Mouse (Mus musculus) olfactory bulb, adult 2 months (tissue): ENCODE data around the gene Bloc1s1. TPM values are rescaled to one million over a fixed set of nuclear protein-coding genes. Genes with fewer than 3 reads are reported as not detected.

ENCODE experiments used
- H3K27ac ChIP-seq: fragments of 200-500 bp; 2 replicates; pipeline ENCODE4 v1.5.1; 2012; ENCODE audit warnings: low read depth, low read length; ENCODE audit not compliant: insufficient read depth
- H3K4me1 ChIP-seq: fragments of 200-500 bp; 2 replicates; pipeline ENCODE4 v1.6.1; 2012; ENCODE audit warnings: low read length; ENCODE audit not compliant: control insufficient read depth, insufficient read depth
- H3K4me3 ChIP-seq: fragments of 200-500 bp; 2 replicates; pipeline ENCODE4 v1.5.1; 2012; ENCODE audit warnings: mild to moderate bottlenecking, low read depth, low read length, moderate library complexity; ENCODE audit not compliant: insufficient read depth
- CTCF ChIP-seq: fragments of 200-500 bp; IDR thresholded peaks from 2 replicates; pipeline ENCODE4 v1.5.1; 2012; ENCODE audit warnings: low read depth, mild to moderate bottlenecking, low read length, moderate library complexity; ENCODE audit not compliant: insufficient read depth
- POLR2A ChIP-seq: fragments of 200-500 bp; IDR thresholded peaks from 2 replicates; pipeline ENCODE4 v1.6.1; 2012; ENCODE audit warnings: mild to moderate bottlenecking, low read depth, low read length, moderate library complexity; ENCODE audit not compliant: insufficient read depth
- WGBS: fragments of 180-500 bp; shearing (Covaris S2); methylation state at CpG from one replicate; pipeline ENCODE4 v1.1.7; 2018; 5-methylcytosine and 5-hydroxymethylcytosine counted together
- polyA plus RNA-seq: library from polyadenylated mRNA; stranded (reverse); fragments of >200 nt; gene quantifications from 2 replicates; pipeline ENCODE4 v1.2.4, GENCODE M21; 2012; ENCODE audit warnings: low replicate concordance; ENCODE audit not compliant: missing spikeins, insufficient read depth, insufficient read length

Gene Bloc1s1
- polyA plus RNA-seq, 1 experiment, result not detected

DNA sequence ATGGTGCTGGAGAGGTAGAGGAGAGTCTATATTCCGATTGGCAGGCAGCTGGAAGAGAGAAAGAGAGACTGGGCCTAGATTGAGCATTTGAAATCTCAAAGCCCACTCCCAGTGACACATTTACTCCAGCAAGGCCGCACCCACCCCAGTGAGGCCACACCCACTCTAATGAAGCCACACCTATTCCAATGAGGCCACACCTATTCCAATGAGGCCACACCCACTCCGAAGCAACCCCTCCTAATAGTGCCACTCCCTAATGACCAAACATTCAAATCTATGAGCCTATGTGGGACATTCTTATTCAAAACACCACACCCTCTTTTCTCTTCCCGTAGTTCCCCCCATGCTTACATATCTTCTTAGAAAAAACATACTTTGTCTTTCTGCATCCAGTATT is 23.7 kb upstream of the Bloc1s1 start:
- no peak overlapping the region for H3K4me3 ChIP-seq
- TF ChIP-seq POLR2A (no peak), CTCF (no peak)
- 88% methylated on average over 4 of the region's 4 CpGs for WGBS

DNA sequence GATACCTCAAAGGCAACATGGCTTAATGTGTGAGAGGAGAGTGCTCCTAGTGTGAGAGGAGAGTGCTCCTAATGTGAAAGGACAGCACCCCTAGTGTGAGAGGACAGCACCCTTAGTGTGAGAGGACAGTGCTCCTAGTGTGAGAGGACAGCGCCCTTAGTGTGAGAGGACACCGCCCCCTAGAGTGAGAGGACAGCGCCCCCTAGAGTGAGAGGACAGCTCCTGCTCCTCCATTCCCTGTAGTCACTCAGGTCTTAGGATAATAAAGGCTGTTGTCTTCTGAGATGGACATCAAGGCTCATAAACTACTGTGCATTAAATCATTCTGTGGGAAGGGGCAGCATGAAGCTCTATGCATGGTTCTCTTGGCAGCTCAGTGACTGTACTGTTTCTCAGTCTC is 21.8 kb upstream of the Bloc1s1 start:
- 16% methylated on average over 3 of the region's 3 CpGs for WGBS
- H3K27ac ChIP-seq, result no peak overlapping the region
- H3K4me3 ChIP-seq, result no peak overlapping the region
- H3K4me1 ChIP-seq, result no peaks in the 10 kb centered on the region
- TF ChIP-seq CTCF, result no peak
- no peak for TF ChIP-seq POLR2A

More for the DNA sequence above, 23.7 kb upstream of the Bloc1s1 start:
- Histone ChIP-seq H3K4me1 (no peaks in the 10 kb centered on the region), H3K27ac (no peak overlapping the region)

DNA sequence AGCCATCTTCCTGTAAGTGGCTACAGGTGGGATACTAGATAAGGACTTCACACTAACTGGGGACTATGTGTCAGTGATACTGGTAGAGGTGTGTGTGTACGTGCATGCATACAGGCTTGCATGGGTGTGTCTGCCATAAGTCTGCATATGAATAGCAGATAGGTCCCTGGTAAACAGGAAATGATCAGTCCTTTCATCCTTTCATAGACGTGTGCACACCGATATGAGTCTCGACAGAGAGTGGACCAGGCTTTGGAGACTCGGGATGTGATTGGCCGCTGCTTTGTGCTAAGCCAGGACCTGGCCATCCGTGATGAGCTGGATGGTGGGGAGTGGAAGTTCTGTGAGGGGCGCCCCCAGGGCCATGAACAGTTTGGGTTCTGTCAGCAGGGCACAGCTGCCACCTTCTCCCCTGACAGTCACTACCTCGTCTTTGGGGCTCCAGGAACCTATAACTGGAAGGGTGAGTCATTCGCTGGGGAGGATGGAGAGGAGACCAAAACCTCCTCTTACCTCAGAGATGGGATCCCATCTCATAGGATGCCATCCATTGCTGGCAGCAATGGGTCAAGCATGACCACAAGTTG is 16.7 kb upstream of the Bloc1s1 start:
- WGBS, result 84% methylated on average over 10 of the region's 10 CpGs

DNA sequence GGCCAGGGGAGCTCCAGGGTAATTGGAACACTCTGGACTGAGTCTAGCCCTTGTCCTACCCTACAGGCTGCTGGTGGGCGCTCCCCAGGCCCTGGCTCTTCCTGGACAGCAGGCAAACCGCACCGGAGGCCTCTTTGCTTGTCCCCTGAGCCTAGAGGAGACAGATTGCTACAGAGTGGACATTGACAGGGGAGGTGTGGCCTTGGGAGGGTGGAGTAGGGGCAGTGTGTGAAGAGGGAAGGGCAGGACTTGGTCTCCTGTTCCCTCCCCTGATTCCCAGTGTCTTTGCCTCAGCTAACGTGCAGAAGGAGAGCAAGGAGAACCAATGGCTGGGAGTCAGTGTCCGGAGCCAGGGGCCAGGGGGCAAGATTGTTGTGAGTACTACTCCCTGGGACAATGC is 15.1 kb upstream of the Bloc1s1 start:
- peaks cover 7% of the 10 kb centered on the region for H3K4me1 ChIP-seq
- no peak overlapping the region for H3K27ac ChIP-seq
- TF ChIP-seq POLR2A, result no peak
- TF ChIP-seq CTCF, result no peak
- no peak overlapping the region for H3K4me3 ChIP-seq
- WGBS, result 84% methylated on average over 5 of the region's 5 CpGs

More for the DNA sequence above, 16.7 kb upstream of the Bloc1s1 start:
- no peak overlapping the region for H3K4me3 ChIP-seq
- no peaks in the 10 kb centered on the region for H3K4me1 ChIP-seq
- TF ChIP-seq POLR2A, result no peak
- no peak for TF ChIP-seq CTCF
- no peak overlapping the region for H3K27ac ChIP-seq

DNA sequence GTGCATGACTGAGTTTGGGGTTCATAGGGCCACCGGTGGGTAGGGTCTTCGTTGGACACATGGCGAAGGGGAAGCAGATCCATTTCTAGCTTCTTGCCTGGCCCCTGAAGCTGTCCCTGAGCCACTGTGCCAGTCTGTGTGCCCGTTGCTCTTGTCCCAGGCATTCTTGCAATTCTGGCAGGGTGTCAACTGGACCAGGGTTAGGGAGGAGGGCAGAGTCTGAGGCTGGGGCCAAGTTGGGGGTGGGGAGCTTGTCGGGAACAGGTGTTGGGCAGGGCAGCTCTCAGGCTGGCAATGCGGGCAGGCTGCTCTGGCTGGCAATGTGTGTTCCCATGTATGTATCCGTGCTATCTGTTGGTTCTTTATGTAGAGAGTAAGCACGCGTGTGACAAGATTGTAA is 14.6 kb upstream of the Bloc1s1 start:
- no peak overlapping the region for H3K4me3 ChIP-seq
- 69% methylated on average over 9 of the region's 9 CpGs for WGBS
- no peak for TF ChIP-seq CTCF
- no peak for TF ChIP-seq POLR2A
- peaks cover 10% of the 10 kb centered on the region for H3K4me1 ChIP-seq
- H3K27ac ChIP-seq, result no peak overlapping the region

DNA sequence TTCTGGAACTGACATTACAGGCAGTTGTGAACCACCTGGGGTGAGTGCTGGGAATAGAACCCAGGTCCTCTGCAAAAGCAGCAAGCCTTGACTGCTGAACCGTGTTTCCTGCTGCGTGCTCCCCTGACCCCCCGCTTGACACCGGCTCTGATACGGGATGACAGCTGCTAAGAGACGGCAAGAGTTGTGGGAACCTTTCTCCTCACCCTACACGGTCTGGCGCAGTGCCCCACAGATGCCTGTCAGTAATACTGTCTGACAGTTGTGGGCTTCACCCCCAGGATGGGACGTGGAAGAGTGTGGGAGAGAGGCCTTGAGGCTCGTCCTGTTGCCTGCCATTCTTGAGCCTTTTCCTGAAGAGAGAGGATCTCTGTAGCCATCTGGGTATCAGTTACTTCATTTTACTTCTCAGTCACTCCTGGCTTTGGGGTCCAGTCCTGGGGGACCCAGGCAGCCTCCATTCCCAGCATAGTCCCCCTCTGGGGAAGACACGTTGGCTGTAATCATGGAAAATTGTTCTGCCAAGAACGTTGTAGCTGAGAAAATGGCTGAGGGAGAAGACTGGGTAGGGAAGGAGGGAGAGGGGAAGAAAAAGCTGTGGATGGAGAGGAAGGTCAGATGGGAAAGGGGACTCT is 14.0 kb upstream of the Bloc1s1 start:
- no peak overlapping the region for H3K4me3 ChIP-seq
- H3K27ac ChIP-seq, result no peak overlapping the region
- TF ChIP-seq POLR2A (no peak), CTCF (no peak)
- WGBS, result 80% methylated on average over 12 of the region's 12 CpGs
- H3K4me1 ChIP-seq, result peaks cover 10% of the 10 kb centered on the region

DNA sequence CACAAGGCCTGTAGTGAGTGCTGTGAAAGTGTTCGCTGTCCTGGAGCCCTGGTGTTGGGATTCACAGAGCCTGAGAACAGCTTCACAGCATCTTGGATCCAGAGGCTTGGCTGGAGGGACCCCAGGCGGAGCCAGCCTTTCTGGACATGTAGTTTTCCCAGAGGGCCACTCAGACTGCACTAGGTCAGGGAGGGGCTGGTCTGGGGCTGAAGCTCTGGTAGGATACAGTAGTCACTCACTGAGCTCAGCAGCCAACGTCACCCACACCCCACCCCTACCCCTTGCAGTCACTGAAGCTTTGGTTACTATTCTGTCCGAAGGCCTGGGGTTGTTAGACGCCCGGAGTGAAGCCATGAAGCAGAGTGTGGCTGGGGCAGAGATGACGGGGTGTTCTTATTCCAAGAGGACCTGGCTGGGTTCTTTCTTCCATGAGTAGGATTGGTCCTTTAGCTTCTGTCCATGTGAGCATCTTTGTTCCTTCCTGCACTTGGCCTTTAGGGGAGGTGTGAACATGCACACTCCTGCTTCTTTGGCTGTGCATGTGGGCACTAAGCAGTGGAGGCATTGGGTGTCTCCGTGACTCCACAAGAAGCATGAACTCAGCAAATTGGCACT is 12.1 kb upstream of the Bloc1s1 start:
- Histone ChIP-seq H3K4me1 (peaks cover 12% of the 10 kb centered on the region), H3K27ac (no peak overlapping the region), H3K4me3 (peak overlapping the region; percentile 2; the same call in 1 of the 2 replicates)
- TF ChIP-seq POLR2A (no peak), CTCF (no peak)
- 71% methylated on average over 8 of the region's 8 CpGs for WGBS

DNA sequence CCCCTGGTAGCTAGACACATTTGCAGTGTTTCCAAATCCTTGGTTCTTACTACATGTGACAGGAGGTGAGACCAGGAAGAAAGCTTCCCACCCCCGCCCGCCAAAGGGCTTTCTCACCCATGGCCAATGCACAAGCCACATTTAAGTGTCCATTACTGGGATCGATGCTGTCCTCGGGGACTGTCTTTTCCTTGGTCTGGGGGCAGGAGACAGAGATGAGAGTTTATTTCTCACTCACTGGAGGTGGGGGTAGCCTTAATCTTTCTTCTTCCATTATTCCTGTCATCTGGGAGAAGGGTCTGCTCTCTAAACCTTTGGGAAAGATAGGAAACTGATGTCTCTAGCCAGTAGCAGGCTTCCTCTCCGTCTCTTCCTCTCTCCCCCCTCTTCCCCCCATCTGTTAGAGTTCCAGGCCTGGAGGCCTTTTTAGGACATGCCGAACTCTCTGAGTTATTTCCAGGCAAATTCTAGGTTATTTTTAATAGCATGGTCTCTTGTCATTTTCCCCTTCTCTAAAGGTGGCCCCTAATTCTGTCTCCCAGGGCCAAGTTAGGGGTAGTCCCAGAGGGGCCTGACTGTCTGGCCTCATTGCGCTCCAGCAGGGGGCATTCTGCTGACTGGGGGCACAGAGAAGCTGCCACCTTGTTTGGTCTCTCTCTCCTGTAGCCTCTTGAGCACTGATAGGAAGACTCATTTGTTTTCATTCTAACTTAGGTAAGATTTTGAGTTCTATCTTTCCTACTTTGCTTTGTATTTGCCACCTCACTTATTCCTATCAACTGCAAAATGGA is 11.4 kb upstream of the Bloc1s1 start:
- no peak for TF ChIP-seq POLR2A
- no peak for TF ChIP-seq CTCF
- 72% methylated on average over 7 of the region's 7 CpGs for WGBS
- no peak overlapping the region for H3K27ac ChIP-seq
- peaks cover 12% of the 10 kb centered on the region for H3K4me1 ChIP-seq
- H3K4me3 ChIP-seq, result no peak overlapping the region

DNA sequence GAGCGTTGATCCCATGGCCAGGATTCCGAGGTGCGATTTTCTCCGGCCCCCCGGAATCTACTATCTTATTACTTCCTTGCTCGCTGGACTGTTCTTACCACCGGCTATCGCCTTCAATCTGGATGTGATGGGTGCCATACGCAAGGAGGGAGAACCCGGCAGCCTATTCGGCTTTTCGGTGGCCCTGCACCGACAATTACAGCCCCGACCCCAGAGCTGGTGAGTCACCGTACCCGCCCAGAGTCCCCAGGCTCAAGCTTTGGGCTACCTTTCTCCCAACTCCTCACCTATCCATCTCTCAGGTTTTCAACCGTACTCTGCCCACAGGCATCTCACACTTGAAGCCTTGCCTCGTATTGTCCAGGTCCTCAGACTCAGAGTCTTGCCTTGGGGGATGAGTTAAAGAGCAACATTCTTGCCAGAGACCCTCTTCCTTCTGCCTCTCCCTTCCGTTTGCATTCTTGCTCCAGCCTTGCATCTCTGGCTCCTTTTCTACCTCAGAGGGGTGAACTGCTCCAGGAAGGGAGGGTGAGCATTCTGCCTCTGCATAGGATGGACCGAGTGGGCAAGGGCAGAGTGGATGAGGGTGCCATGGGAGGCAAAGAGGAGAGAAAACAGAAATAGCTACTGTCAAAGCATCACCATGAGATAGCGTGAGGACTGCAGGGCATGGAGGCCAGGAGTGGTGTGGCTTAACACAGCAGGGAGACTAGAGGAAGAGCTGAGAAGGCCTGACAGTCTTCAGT is 10.3 kb upstream of the Bloc1s1 start:
- H3K27ac ChIP-seq, result no peak overlapping the region
- TF ChIP-seq POLR2A, result no peak
- no peak for TF ChIP-seq CTCF
- H3K4me1 ChIP-seq, result peaks cover 19% of the 10 kb centered on the region
- H3K4me3 ChIP-seq, result peak overlapping the region; percentile 45
- 7% methylated on average over 21 of the region's 21 CpGs for WGBS
